Mouse (Mus musculus) T-helper 1 cell (primary cell): ENCODE measurements around the gene Vmn1r208.
"Not testable (repeated sequence)": the region's sequence is repeated elsewhere in the genome, so short reads cannot be mapped to it uniquely, and the experiment has no call there.

Source experiments
- in situ Hi-C: fragments of 300-600 bp; cut with MboI, MseI; formaldehyde crosslinking; loops from one replicate; pipeline ENCODE4 v1.15.1; 2025; ENCODE audit warnings: high pct_unique_total_duplicates

Vmn1r208 gene

DNA sequence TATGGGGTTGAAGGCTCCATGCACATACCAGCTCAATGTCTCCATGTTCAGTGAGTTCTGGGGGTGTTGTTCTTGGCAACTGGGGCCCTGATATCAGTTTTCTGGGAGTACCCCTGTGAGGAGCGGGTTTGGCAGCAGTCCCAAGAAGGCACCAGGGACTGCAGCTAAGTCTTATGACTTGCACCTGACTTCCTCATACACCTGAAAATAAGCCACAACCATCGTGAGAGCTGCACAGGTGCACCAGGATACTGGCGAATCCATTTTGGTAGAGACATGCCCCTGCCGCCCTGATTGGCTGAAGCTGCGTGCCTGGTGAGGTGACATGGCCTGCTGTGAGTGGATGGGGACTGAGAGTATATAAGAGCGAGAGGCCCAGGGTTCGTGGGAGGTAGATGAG lies at the start of gene Vmn1r208:
Vmn1r208 (minus strand) TSS at position 101 of the 400 bp plus-strand sequence.
- in situ Hi-C loops, result loop anchor here (5.0 kb wide), 1 partner anchor 80 kb away; no protein-coding TSS in a partner anchor

GRCm38 (mm10) chr13:22821601-22822000 lies 44.4 kb upstream of the Vmn1r208 start:
- in situ Hi-C loops, result not testable (repeated sequence)

- in situ Hi-C loops, result not testable (repeated sequence)
Observed at GRCm38 (mm10) chr13:22809582-22809981, 32.4 kb upstream of the Vmn1r208 start, which contains the start of gene Vmn1r209. Gene Vmn1r209 (minus strand): TSS chr13:22809682.

GRCm38 (mm10) chr13:22788096-22788495 lies 10.9 kb upstream of the Vmn1r208 start:
- in situ Hi-C loops, result not testable (repeated sequence)

GRCm38 (mm10) chr13:22784159-22784558 lies 7.0 kb upstream of the Vmn1r208 start:
- in situ Hi-C loops, result not testable (repeated sequence)

DNA sequence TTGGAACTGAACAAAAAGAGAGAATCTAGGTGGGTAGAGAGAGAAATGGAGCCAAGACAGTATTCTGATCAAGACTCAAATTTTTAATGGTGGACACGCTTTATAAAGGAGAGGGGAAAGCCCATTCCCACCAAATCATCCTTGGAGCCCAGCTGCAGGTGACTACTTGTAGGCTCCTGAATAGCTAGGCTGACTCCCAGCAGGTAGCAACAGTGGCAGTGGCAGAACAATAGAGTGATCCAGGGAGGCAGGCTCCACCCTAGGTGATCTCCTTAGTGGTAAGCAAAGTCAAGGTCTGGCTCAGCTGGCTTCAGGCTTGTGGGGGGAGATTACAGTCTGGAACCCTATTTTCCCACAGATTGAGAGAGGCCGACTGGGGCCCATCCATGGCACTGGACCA lies 5.6 kb downstream of the Vmn1r208 start:
- in situ Hi-C loops, result not testable (repeated sequence)

DNA sequence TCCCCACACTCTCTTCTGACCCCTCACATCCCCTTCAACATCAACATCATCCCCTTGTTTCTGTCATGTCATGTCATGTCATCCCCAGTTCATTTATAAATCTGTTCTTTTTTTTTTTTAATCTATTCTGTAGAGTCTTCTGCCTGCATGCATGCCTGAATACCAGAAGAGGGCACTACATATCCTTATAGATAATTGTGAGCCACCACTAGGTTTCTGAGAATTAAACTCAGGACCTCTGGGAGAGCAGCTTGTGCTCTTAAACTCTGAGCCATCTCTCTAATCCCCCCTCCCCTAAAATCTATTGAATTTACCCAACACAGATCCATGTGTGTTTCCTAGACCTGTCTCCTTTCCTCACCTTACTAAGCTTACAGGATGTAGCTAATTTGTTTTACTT lies 29.7 kb downstream of the Vmn1r208 start:
- in situ Hi-C loops, result no loop called here

GRCm38 (mm10) chr13:22729529-22729928 lies 47.7 kb downstream of the Vmn1r208 start, which contains the start of gene Vmn1r207-ps:
Gene Vmn1r207-ps (minus strand): TSS chr13:22729629.
- in situ Hi-C loops, result not testable (repeated sequence)
